Mouse (Mus musculus) MEL (cell line): ENCODE data around the gene Sh3gl3.

Experiments
- CHD2 ChIP-seq: IDR thresholded peaks from 2 replicates; pipeline ENCODE4 v1.6.1; 2011; ENCODE audit warnings: low read length, improper control_type of control experiment
- CTCF ChIP-seq, 3 experiments: IDR thresholded peaks in 2 of 3; conservative IDR thresholded peaks in 1 of 3; 2 replicates each; pipeline ENCODE4 v1.5.1; 2011 to 2012; ENCODE audit warnings: low read length in 3 of 3, low read depth in 2 of 3, mild to moderate bottlenecking in 2 of 3, improper control_type of control experiment in 1 of 3, inconsistent platforms in 1 of 3, mixed read lengths in 1 of 3, moderate library complexity in 1 of 3; ENCODE audit not compliant: control insufficient read depth in 1 of 3, insufficient read depth in 1 of 3, poor library complexity in 1 of 3, severe bottlenecking in 1 of 3
- ELF1 ChIP-seq: IDR thresholded peaks from 2 replicates; pipeline ENCODE4 v1.6.1; 2014; ENCODE audit warnings: low read depth, mild to moderate bottlenecking, inconsistent platforms, low read length, improper control_type of control experiment, moderate library complexity
- MAZ ChIP-seq: IDR thresholded peaks from 2 replicates; pipeline ENCODE4 v1.6.1; 2012; ENCODE audit warnings: low read depth, mild to moderate bottlenecking, inconsistent platforms, low read length, improper control_type of control experiment
- MEF2A ChIP-seq: IDR thresholded peaks from 2 replicates; pipeline ENCODE4 v1.6.1; 2014; ENCODE audit warnings: low read depth, mild to moderate bottlenecking, inconsistent platforms, low read length, improper control_type of control experiment; ENCODE audit not compliant: poor library complexity, insufficient replicate concordance, severe bottlenecking; ENCODE audit errors: extremely low read depth
- POLR2A ChIP-seq, 2 experiments: IDR thresholded peaks; 2 replicates each; pipeline ENCODE4 v1.6.1; 2011 to 2012; ENCODE audit warnings: low read length in 2 of 2, mild to moderate bottlenecking in 2 of 2, control low read depth in 1 of 2, improper control_type of control experiment in 1 of 2, low read depth in 1 of 2, moderate library complexity in 1 of 2; ENCODE audit not compliant: control insufficient read depth in 1 of 2, insufficient read depth in 1 of 2, poor library complexity in 1 of 2
- TAL1 ChIP-seq: IDR thresholded peaks from 2 replicates; pipeline ENCODE4 v1.6.1; 2012; ENCODE audit warnings: mild to moderate bottlenecking, inconsistent platforms, low read length, moderate library complexity, mixed read lengths
- TBP ChIP-seq: IDR thresholded peaks from 2 replicates; pipeline ENCODE4 v1.8.0; 2011; ENCODE audit warnings: low read depth, low read length, improper control_type of control experiment
- USF2 ChIP-seq, 2 experiments: IDR thresholded peaks; 2 replicates each; pipeline ENCODE4 v1.6.1; 2011 to 2012; ENCODE audit warnings: improper control_type of control experiment in 2 of 2, low read length in 2 of 2, borderline replicate concordance in 1 of 2, inconsistent platforms in 1 of 2, low read depth in 1 of 2, mild to moderate bottlenecking in 1 of 2; ENCODE audit not compliant: insufficient read depth in 1 of 2
- ZKSCAN1 ChIP-seq: IDR thresholded peaks from 2 replicates; pipeline ENCODE4 v1.6.1; 2012; ENCODE audit warnings: low read depth, mild to moderate bottlenecking, inconsistent platforms, low read length, improper control_type of control experiment, moderate library complexity

DNA sequence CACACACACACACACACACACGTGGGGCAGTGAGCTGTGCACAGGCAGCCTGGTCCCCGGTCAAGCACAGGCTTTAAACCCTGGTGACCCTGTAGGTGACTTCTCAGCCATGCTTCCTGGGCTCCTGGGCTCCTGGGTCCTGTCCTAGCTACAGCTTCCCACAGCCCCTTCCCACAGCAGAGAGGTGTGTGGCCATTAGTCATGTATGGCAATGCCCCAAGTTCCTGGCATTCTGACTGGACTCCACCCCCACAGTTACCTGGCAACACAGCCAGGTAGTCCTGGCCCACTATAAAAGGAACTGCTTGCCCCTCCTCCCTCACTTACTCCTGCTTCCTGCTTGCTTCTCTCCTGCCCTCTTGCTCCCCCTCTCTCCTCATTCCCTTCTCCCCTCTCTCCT is 90.5 kb downstream of the Sh3gl3 start:
- TF ChIP-seq MEF2A (no peak), TAL1 (no peak), CTCF (IDR thresholded peaks at IDR 0.05 in 2 of 3, conservative IDR thresholded peaks at IDR 0.05 in 1 of 3; ENCODE audit: control insufficient read depth in 1 of 3, insufficient read depth in 1 of 3, low read depth in 2 of 3, low read length in 3 of 3, poor library complexity in 1 of 3, severe bottlenecking in 1 of 3) (no peak), USF2 (IDR thresholded peaks at IDR 0.05; ENCODE audit: borderline replicate concordance in 1 of 2, insufficient read depth in 1 of 2, low read depth in 1 of 2, low read length in 2 of 2) (no peak), TBP (no peak), POLR2A (IDR thresholded peaks at IDR 0.05; ENCODE audit: control insufficient read depth in 1 of 2, insufficient read depth in 1 of 2, low read depth in 1 of 2, low read length in 2 of 2, poor library complexity in 1 of 2) (no peak), CHD2 (no peak), ELF1 (no peak), MAZ (no peak), ZKSCAN1 (no peak)
